Mouse (Mus musculus) spleen, postnatal 4 days (tissue): Measurements from ENCODE around the gene Marc2.

ENCODE experiments used
- DNase-seq, 2 experiments: peaks; one replicate each; pipeline ENCODE4 v3.0.0; 2022; ENCODE audit warnings: low spot score in 2 of 2

The Marc2 gene

DNA sequence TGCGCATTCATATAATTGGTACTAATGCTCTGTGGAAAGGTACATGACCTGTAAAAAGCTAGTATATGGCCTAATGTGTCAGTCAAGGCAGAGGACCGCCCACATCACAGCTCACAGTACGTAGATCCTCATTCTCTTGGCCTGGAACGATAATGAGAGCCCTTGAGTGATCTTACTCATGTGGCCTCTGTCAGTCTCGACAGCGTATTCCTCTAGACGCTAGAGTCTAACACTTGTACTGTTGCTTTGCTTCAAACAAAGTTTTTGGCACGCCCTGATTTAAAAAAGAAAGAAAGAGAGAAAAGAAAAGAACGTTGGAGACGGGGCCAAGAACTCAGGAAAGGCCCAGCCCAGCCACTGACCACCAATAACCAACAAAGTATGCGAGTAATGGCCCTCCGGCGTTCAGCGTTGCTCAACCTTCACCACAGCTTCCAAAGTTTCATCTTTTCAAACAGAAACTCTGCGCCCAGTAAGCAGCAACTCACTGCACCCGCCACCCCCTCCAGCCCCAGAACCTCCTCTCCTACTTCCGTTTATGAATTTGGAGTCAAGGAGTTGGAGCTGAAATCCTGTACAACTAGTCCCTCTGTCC is 37.7 kb downstream of the Marc2 start:
- DNase-seq: no peak

GRCm38 (mm10) chr1:184807627-184808417 is 38.4 kb downstream of the Marc2 start:
- DNase-seq: peak; percentile 37 to 69

- no peak for DNase-seq
Measured at GRCm38 (mm10) chr1:184807123-184807522, 39.1 kb downstream of the Marc2 start.

- DNase-seq: no peak
Measured at GRCm38 (mm10) chr1:184805749-184806148, 40.5 kb downstream of the Marc2 start.

DNA sequence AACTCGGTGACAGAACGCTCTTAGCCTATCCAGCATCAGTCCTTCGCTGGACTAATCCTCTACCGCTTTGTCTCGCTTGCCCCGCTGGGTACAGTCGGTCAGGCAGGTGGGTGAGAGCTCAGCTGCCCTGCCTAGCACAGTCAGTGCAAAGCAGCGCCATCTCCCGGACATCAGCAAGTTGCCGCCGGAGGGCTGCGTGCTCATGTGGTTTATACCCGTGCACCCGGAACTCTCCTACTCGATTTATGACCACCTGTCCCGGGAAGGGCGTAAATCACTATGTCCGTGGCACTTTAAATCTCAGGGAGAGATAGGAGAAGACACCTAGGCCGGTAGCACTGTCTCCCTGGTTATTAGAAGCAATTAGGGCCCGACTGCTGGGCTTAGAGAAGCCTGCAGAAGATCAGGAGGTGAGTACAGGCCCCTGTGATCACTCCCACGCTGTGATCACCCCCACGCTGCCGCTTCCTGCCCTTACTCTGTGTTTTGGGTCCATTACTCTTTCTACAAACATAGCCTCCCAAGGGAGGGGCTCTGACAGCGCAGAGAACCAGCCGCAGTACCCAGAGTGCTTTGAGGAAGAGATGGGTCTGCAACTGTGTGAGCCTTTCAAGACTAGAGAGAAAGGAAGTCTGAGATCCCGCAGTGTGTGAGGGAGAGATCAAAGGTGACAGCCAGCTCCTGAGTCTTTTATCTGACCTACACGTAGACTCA is 52.9 kb downstream of the Marc2 start:
- peak; percentile 77 to 89 for DNase-seq

DNA sequence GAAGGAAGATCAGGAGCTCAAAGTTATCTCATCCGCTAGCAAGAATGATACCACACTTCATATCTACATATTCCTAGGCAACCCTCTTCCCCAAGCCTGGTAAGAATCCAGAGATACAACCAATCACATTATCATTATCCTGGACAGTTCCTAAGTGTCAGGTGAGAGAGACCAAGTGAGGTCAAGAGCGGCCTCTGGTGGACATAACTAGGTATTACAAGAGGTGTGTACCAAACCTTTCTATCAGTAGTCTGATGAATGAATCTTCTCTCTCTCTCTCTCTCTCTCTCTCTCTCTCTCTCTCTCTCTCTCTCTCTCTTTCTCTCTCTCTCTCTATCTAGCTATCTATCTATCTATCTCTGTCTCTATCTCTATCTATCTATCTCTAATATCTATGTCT is 55.1 kb downstream of the Marc2 start:
- peak; percentile 39 to 74 for DNase-seq

DNA sequence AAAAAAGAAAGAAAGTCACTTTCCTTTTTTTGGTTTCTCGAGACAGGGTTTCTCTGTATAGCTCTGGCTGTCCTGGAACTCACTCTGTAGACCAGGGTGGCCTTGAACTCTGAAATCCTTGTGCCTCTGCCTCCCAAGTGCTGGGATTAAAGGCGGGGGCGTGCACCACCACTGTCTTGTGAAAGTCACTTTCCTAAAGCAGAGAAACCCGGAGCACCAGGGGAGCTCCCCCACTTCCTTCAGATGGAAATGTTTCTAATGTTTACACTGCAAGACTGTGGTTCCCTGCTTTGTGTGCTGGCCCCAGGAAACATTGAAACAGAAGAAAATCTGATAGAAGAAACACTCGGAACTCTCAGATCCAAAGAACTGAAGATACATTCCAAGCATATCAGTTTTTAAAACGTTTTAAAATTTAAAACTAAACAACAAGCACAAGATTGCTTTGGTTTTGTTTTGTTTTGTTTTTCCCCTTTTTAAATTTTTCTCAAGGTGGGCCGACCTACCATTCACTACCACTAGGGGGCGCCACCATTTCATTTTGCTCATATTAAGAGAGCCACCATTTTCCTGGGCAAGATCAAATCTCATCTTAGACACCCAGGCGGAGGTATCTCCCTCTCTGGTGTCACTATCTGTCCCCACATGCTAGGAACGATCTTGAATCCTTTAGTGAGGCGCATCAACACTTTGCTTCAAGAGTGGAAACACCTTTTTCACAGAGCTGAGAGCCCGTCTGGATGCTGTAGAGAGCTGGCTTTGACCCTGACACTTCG is 59.7 kb downstream of the Marc2 start:
- DNase-seq: peak in 1 of 2 experiments; percentile 69

GRCm38 (mm10) chr1:184783641-184784040 is 62.6 kb downstream of the Marc2 start:
- no peak for DNase-seq

- DNase-seq: no peak
Measured at GRCm38 (mm10) chr1:184782161-184782513, 64.1 kb downstream of the Marc2 start.

DNA sequence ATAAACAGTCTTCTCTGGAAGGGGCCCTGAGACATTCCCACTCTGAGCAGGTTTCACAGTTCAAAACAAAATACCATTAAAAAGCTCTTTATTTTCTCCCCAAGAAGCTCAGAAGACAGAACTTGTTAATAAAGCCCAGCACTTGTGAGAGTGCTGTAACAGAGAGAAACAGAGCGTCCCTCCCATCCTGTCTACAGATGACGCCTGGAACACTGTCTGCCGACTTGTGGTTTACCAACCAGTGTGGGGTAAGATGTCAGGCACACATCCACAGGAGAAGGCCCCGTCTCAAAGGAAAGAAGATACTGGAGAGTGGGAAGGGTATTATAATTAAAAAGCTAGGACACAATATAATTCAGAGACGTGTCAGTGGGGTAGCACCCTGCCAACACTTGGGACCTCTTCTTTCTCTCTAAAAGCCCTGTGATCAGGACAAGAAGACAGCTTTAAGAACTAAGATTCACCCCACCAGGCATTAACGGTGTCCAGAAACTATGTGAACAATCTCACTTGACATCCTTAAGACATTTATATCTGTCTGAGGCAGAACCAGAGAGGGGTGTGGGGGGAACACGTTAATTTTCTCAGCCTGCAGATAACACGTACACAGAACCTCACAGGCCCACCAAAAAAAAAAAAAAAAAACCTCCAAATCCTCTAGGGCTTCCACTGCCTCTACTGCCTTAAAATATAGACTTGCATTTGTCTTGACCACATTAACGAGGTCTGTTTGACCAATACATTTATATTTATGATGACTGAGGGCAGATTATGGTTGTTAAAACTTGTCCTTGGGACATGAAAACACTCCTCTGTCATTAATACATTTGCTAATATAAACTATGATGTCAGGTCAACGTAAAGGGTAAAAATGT is 64.7 kb downstream of the Marc2 start:
- no peak for DNase-seq

- no peak for DNase-seq
Measured at GRCm38 (mm10) chr1:184778157-184778556, 68.1 kb downstream of the Marc2 start.

- DNase-seq: no peak
Measured at GRCm38 (mm10) chr1:184777061-184777795, 69.0 kb downstream of the Marc2 start.

GRCm38 (mm10) chr1:184775289-184775688 is 71.0 kb downstream of the Marc2 start:
- no peak for DNase-seq

- DNase-seq: no peak
Measured at GRCm38 (mm10) chr1:184771891-184772249, 74.4 kb downstream of the Marc2 start.

DNA sequence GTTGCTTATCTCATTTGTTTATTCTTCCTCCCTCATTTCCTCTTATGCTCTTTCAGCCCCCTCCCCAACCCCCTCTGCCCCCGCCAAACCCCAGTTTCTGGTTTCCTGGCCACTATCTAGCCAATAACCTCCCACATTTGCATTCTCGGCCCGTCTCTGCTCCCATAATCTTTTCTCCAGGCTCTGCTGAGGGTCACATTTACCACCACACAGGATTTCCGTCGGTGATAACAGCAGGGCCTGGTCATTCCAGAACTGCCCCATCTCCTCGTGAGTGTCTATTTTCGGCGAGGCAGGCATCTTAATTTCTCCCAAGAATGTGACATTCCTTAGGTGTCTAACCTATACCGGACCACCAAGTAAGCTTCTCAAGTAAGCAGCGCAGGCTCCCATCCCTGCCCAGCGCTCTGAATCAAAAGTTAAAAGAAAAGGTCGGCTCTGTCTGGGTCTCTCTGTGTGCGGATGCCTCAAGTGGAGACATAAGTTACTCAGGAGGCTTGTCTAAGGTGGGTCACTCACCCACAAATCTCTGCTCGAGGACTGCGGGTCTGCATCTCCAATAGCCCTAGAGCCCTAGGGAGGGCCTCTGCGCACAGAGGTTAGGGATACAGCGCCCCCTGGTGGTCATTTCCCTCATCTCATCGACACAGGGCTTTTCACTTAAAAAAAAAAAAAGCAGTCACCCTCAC is 74.9 kb downstream of the Marc2 start:
- peak; percentile 75 to 94 for DNase-seq

GRCm38 (mm10) chr1:184763866-184764265 is 82.4 kb downstream of the Marc2 start:
- no peak for DNase-seq
